Mouse (Mus musculus): ENCODE measurements around the gene Egfl8. TPM values are rescaled to one million over a fixed set of nuclear protein-coding genes. Genes with fewer than 3 reads are reported as not detected.

Gene Egfl8
- polyA plus RNA-seq, 2 experiments = 8.7 to 11.3 TPM

DNA sequence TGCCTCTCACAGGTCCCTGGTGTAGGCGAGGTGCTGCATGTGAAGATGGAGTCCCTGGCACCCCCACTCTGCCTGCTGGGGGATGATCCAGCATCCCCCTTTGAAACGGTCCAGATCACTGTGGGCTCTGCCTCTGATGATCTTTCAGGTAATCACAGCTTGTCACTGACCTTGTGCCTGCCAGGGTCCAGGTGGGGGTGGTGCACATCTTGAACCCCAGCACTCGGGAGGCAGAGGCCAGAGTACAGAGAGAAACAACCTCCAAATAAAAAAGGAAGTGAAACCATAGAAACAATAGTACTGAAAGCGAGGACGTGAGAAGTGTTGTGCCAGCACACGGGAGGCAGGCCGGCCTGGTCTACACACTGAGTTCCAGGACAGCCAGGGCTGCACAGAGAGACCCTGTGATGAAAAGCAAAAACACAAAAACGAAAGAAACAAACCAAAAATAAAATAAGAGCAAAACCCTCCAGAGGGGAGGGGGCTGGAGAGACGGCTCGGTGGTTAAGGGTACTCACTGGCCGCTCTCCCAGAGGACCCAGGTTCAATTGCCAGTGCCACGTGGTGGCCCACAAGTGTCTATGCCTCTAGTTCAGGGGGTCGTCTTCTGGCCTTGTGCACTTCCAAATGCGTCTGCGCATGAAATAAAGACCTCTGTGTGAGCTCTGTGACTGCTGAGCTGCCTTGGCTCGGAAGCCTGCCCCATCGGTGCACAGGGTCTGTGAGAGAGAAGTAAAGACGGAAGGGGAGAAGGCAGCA is 33.5 kb upstream of the Egfl8 start:
- no peak for ATAC-seq (ENCODE audit: low FRiP score, low read depth)
- H3K9ac ChIP-seq (ENCODE audit: low read depth, low read length, severe bottlenecking) = no peak overlapping the region
- H3K36me3 ChIP-seq (ENCODE audit: control insufficient read depth, insufficient read depth, low read length) = peaks cover 58% of the 10 kb centered on the region
- DNase-seq (ENCODE audit: low spot score) = no peak
- no peak for TF ChIP-seq POLR2A (IDR thresholded peaks at IDR 0.05; ENCODE audit: borderline replicate concordance, extremely low read depth, insufficient read depth, insufficient read length)
- no peak overlapping the region for H3K4me3 ChIP-seq (replicated peaks; ENCODE audit: low read length)
- H3K4me2 ChIP-seq (replicated peaks; ENCODE audit: low read depth, low read length, severe bottlenecking) = no peak overlapping the region
- WGBS = 91% methylated on average over 18 of the region's 18 CpGs
- H3K4me1 ChIP-seq (ENCODE audit: control insufficient read depth, insufficient read depth, low read length) = peaks cover 11% of the 10 kb centered on the region
- H3K9me3 ChIP-seq (ENCODE audit: control insufficient read depth, low read length) = no peaks in the 10 kb centered on the region
- H3K27me3 ChIP-seq (ENCODE audit: control insufficient read depth, insufficient read depth, low read length) = no peaks in the 10 kb centered on the region
- H3K27ac ChIP-seq (replicated peaks; ENCODE audit: low read depth, low read length) = no peak overlapping the region

DNA sequence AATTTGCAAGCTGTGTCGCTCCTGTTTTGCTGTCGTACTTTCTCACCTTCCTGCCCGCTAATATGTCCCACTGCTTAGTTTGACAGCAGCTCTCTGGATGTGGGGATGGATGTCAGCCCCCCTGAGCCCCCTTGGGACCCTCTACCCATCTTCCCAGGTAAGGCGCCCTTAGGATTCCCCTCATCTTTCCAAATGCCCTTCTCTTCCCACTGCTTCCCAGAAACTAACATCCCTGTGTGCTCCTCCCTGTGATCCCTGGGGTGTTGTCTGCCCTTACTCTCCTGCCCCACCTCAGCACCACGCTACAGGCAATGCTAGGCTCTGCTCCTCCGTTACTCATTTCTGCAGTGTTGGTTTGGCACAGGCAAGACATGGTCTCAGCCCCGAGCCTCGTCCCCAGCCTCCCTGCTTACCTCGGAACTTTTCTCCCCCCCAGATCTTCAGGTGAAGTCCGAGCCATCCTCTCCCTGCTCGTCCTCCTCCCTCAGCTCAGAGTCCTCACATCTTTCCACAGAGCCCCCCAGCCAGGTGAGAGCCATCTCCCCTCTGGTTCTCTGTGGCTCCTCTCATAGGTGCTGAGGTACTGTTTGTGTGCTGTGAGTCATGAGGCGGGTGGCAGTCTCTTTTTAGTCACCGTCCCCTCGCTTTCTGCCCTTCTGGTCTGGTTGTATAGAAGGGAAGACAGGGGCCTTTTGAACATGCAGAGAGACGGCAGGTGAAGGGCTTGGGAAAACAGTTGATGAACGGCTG is 32.5 kb upstream of the Egfl8 start:
- peak overlapping the region; percentile 87; the same call in 1 of the 2 replicates for H3K9ac ChIP-seq (ENCODE audit: low read depth, low read length, severe bottlenecking)
- H3K36me3 ChIP-seq (ENCODE audit: control insufficient read depth, insufficient read depth, low read length) = peaks cover 54% of the 10 kb centered on the region
- DNase-seq (ENCODE audit: low spot score) = no peak
- H3K9me3 ChIP-seq (ENCODE audit: control insufficient read depth, low read length) = no peaks in the 10 kb centered on the region
- peak overlapping the region; percentile 86 for H3K4me2 ChIP-seq (replicated peaks; ENCODE audit: low read depth, low read length, severe bottlenecking)
- H3K27me3 ChIP-seq (ENCODE audit: control insufficient read depth, insufficient read depth, low read length) = no peaks in the 10 kb centered on the region
- no peak overlapping the region for H3K27ac ChIP-seq (replicated peaks; ENCODE audit: low read depth, low read length)
- TF ChIP-seq POLR2A (IDR thresholded peaks at IDR 0.05; ENCODE audit: borderline replicate concordance, extremely low read depth, insufficient read depth, insufficient read length) = no peak
- peak overlapping the region; percentile 97 for H3K4me3 ChIP-seq (replicated peaks; ENCODE audit: low read length)
- 82% methylated on average over 16 of the region's 16 CpGs for WGBS
- H3K4me1 ChIP-seq (ENCODE audit: control insufficient read depth, insufficient read depth, low read length) = peaks cover 11% of the 10 kb centered on the region
- no peak for ATAC-seq (ENCODE audit: low FRiP score, low read depth)

DNA sequence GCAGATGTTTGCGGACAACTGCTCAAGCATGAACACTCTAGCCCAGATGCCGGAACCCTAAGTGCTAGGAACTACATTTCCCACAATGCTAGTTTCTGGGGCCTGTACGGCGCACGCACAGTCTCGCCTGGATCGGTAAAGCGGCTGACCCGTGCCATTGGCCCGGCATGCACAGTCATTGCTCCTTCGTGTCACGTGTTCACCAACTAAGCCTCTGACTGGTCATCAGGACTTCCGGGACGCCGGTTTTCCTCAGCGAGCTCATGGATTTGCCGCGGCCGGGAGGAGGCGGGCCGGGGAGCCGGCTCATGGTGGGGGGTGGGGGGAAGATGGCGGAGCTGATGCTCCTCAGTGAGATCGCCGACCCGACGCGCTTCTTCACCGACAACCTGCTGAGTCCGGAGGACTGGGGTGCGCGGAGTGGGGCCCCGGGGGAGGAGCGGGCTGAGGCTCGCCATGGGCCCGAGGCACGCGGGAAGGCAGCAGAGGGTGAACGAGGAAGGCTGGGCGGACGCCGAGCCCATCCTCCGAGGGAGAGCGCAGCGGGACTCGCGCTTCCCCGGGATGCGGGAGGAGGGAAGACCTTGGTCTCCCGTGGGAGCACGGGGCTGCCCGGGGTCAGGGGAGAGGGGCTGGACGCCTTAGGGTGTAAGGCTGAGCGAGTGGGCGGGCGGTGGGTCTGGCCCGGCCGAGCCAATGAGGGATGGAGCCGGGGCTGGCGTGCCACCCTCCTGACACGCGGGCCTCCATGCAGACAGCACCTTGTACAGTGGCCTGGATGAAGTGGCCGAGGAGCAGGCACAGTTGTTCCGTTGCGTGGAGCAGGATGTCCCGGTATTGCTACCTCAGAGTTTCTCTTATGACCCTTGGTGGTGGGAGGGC is 31.4 kb upstream of the Egfl8 start, which contains the start of gene Atf6b:
Gene Atf6b (plus strand): TSS at position 241 of the 882 bp plus-strand sequence.
- peak; percentile 74; the same call in 1 of the 2 replicates for TF ChIP-seq POLR2A (IDR thresholded peaks at IDR 0.05; ENCODE audit: borderline replicate concordance, extremely low read depth, insufficient read depth, insufficient read length)
- Histone ChIP-seq H3K27ac (replicated peaks; ENCODE audit: low read depth, low read length) (no peak within 1 kb of the TSS), H3K4me3 (replicated peaks; ENCODE audit: low read length) (peak within 1 kb of the TSS; percentile 97), H3K9ac (ENCODE audit: low read depth, low read length, severe bottlenecking) (peak within 1 kb of the TSS; percentile 87), H3K27me3 (ENCODE audit: control insufficient read depth, insufficient read depth, low read length) (no peaks in the 10 kb centered on the region), H3K4me2 (replicated peaks; ENCODE audit: low read depth, low read length, severe bottlenecking) (peak within 1 kb of the TSS; percentile 86), H3K9me3 (ENCODE audit: control insufficient read depth, low read length) (no peaks in the 10 kb centered on the region), H3K36me3 (ENCODE audit: control insufficient read depth, insufficient read depth, low read length) (peaks cover 43% of the 10 kb centered on the region), H3K4me1 (ENCODE audit: control insufficient read depth, insufficient read depth, low read length) (peaks cover 11% of the 10 kb centered on the region)
- ATAC-seq (ENCODE audit: low FRiP score, low read depth) (peak; percentile 95), DNase-seq (ENCODE audit: low spot score) (peak; percentile 99)
- under 1% methylated on average over 65 of the region's 66 CpGs for WGBS

DNA sequence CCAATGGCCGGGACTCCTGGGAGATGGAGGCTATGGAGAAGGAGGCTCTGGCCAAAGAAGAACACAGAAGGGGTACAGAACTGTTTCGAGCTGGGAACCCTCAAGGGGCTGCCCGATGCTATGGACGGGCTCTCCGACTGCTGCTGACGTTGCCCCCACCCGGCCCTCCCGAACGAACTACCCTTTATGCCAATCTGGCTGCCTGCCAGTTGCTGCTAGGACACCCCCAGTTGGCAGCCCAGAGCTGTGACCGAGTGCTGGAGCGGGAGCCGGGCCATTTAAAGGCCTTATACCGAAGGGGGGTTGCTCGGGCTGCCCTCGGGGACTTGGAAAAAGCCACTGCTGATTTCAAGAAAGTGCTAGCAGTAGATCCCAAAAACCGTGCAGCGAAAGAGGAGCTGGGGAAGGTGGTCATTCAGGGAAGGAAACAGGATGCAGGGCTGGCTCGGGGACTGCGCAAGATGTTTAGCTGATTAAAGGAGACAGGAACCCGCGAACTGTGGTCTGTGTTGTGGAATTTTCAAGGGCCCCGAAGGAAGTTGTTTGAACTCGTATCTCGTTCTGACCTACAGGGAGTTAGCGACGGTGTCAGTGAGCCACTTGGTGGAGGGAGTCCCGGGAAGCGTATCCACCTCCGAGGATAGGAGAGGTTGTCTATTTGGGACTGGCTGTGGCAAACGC is 30.2 kb upstream of the Egfl8 start:
- no peaks in the 10 kb centered on the region for H3K27me3 ChIP-seq (ENCODE audit: control insufficient read depth, insufficient read depth, low read length)
- H3K4me1 ChIP-seq (ENCODE audit: control insufficient read depth, insufficient read depth, low read length) = peaks cover 18% of the 10 kb centered on the region
- DNase-seq (ENCODE audit: low spot score) (no peak), ATAC-seq (ENCODE audit: low FRiP score, low read depth) (no peak)
- no peak for TF ChIP-seq POLR2A (IDR thresholded peaks at IDR 0.05; ENCODE audit: borderline replicate concordance, extremely low read depth, insufficient read depth, insufficient read length)
- WGBS = 91% methylated on average over 30 of the region's 30 CpGs
- H3K9ac ChIP-seq (ENCODE audit: low read depth, low read length, severe bottlenecking) = no peak overlapping the region
- peaks cover 31% of the 10 kb centered on the region for H3K36me3 ChIP-seq (ENCODE audit: control insufficient read depth, insufficient read depth, low read length)
- peak overlapping the region; percentile 86; the same call in 1 of the 2 replicates for H3K4me2 ChIP-seq (replicated peaks; ENCODE audit: low read depth, low read length, severe bottlenecking)
- peak overlapping the region; percentile 97; the same call in 1 of the 2 replicates for H3K4me3 ChIP-seq (replicated peaks; ENCODE audit: low read length)
- no peaks in the 10 kb centered on the region for H3K9me3 ChIP-seq (ENCODE audit: control insufficient read depth, low read length)
- no peak overlapping the region for H3K27ac ChIP-seq (replicated peaks; ENCODE audit: low read depth, low read length)
